Mouse (Mus musculus) inflammation-experienced regulatory T-cells, adult 16 weeks (primary cell): Measurements from ENCODE around the gene Hdac7. TPM values are rescaled to one million over a fixed set of nuclear protein-coding genes. Genes with fewer than 3 reads are reported as not detected.

Experiments used
- polyA plus RNA-seq: library from polyadenylated mRNA; unstranded; fragments of 100-300 nt; shearing (Covaris generic); gene quantifications from one replicate; pipeline ENCODE4 v1.2.1, GENCODE M21; 2017

The Hdac7 gene
- polyA plus RNA-seq, result 71.7 TPM

DNA sequence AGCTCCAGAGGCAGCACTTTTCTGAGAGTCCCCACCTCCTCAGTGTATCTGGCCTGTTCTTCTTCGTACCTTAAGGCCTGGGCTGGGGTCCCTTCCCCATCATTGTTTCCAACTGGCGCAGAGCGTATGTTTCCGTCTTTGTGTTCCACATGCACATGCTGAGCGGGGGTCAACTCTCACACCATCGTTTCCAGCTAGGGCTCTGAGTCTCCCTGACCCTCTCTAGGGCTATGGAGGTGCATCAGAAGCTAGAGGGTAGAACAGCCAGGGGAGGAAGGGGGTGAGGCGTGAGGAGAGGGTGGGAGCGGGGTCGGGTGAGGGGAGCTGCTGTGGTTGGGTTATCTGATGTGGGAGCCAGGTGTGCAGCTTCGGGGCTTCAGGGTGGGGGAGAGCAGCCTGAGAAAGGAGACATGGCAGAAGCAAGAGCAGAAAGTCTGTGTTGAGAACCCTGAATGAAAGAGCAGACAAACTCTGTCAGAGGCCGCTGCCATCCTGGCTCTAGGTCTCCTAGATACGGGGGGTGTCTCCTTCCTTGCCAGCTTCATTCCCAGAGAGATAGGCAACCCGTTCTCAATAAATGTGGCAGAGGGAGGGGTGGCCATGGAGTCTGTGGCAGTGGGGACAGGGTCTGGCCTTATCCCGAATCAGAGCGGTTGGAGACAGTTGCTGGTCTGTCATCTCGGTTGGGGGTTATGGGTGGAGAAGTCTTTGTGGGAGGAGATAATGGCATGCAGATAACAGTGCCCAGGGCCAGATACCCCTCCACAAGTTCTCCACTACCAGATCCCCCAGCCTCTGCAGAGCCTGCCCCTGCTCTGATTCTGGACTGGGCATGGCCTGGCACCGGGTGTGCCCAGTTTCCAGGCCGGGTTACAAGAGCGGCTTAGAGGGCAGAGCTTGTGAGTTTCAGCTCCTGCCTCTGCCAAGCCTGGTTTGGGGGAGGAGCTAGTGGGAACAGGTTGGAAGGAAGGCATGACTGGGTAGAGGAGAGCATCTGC lies at the start of gene Hdac7:
Gene Hdac7 (minus strand): TSS at position 466 of the 998 bp plus-strand sequence.

DNA sequence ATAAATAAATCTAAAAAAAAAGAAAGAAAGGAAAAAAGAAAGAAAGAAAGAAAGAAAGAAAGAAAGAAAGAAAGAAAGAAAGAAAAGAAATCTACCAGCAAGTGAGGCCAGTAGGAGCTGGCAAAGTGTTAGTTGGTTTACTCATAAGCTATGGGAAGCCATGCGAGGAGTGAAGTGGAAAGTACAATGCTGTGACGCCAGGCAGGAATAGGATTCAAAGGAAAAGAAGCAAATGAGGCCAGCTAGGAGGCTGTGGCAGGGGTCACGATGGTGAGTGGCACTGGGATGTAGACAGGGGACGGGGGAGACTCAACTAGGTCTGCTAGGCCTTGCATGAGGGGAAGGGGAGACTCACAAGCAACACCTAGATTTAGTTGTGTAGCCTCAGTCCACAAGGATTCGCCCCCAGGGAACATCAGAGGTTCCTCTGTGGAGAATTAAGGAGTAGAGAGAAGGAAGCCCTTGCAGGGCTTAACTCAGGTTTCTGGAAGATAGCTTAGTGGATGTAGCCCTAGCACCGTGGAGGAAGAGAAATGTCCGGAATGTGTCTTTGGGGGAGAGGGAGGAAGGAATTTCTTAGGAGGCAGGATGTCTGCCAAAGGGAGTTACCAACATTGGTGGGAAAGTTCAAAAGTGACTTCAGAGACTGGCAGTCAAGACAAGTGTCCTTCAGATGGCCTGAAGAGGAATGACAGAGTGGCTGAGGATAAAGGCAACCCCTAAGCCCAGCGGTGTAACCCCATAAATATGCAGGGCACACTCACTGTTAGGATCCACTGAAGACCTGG lies 65.8 kb downstream of the Hdac7 start, which contains the start of gene Slc48a1:
Gene Slc48a1 (plus strand): TSS at position 210 of the 788 bp plus-strand sequence.

GRCm38 (mm10) chr15:97767280-97768186 lies 76.8 kb downstream of the Hdac7 start, which contains the start of gene Rapgef3:
Gene Rapgef3 (minus strand): TSS chr15:97767972.

Other genes with a start within 250 kb of the Hdac7 start
- gene Rpap3, start 138.7 kb downstream of the Hdac7 start, polyA plus RNA-seq, result 31.1 TPM
- gene Endou, start 113.2 kb downstream of the Hdac7 start, polyA plus RNA-seq, result 0.39 TPM
- gene Rapgef3, start 76.5 kb downstream of the Hdac7 start, polyA plus RNA-seq, result 1.9 TPM
- 50.8 TPM for gene Slc48a1, start 66.0 kb downstream of the Hdac7 start, polyA plus RNA-seq
- 1.5 TPM for gene Vdr, start 66.1 kb upstream of the Hdac7 start, polyA plus RNA-seq
- gene Tmem106c, start 119.7 kb upstream of the Hdac7 start, polyA plus RNA-seq, result 26.6 TPM
- gene Col2a1, start 160.2 kb upstream of the Hdac7 start, polyA plus RNA-seq, result not detected
- gene Pfkm, start 248.1 kb upstream of the Hdac7 start, polyA plus RNA-seq, result 14.7 TPM
- gene Senp1, start 249.2 kb upstream of the Hdac7 start, polyA plus RNA-seq, result 64.3 TPM